Mouse (Mus musculus) Patski (cell line): ENCODE data around the gene Nuak2. TPM values are rescaled to one million over a fixed set of nuclear protein-coding genes. Genes with fewer than 3 reads are reported as not detected.
A peak's percentile ranks its signal among the peaks of the same experiment; 100 is the strongest.

Source experiments
- ATAC-seq: fragments of 100-300 bp; one replicate; pipeline ENCODE4 v1.8.0; 2021
- CTCF ChIA-PET: fragments of 350-600 bp; sonication (Branson Sonifier 250); formaldehyde crosslinking; loops from one replicate; lab custom pipeline; 2022; ENCODE audit warnings: inconsistent platforms; lab: Charles Lee
- POLR2A ChIA-PET: fragments of 350-600 bp; sonication (Branson Sonifier 250); formaldehyde crosslinking; loops from one replicate; lab custom pipeline; 2022; ENCODE audit warnings: antibody characterized with exemption, inconsistent platforms; lab: Charles Lee
- DNase-seq: peaks from one replicate; pipeline ENCODE4 v3.0.0-alpha.2; 2011; ENCODE audit warnings: low read depth, low spot score
- H3K27me3 ChIP-seq: fragments of 371-371 bp; one replicate; pipeline ENCODE4 v1.5.1; 2021
- CTCF ChIP-seq: fragments of 100-300 bp; IDR thresholded peaks from one replicate; pipeline ENCODE4 v1.5.1; 2021
- in situ Hi-C: fragments of 300-500 bp; cut with MboI; formaldehyde crosslinking; loops from 3 replicates; pipeline ENCODE4 v1.11.1; 2018; ENCODE audit warnings: low pct_unique_long_range_greater_than_20kb, mixed read lengths
- polyA plus RNA-seq: library from polyadenylated mRNA; unstranded; gene quantifications from one replicate; pipeline ENCODE4 v1.2.3, GENCODE M21; 2021

The Nuak2 gene
- polyA plus RNA-seq, 1 experiment from 2014 or later: 110 TPM

- CTCF ChIA-PET: interaction anchor here (1.5 to 3.2 kb wide), 2 partner anchors 16 to 60 kb away, joined by 3 to 12 read pairs; no protein-coding TSS in a partner anchor
- DNase-seq (no peak), ATAC-seq (no peak)
- POLR2A ChIA-PET: interaction anchor here (1.4 kb wide), 1 partner anchor 11 kb away, joined by 5 read pairs; no protein-coding TSS in a partner anchor
- no peak for TF ChIP-seq CTCF
- no peaks in the 10 kb centered on the region for H3K27me3 ChIP-seq
- in situ Hi-C loops: loop anchor here (25.0 kb wide), 1 partner anchor 558 kb away; the partner anchor contains the start of gene Slc26a9
Measured at GRCm38 (mm10) chr1:132295506-132295905, 20.4 kb upstream of the Nuak2 start.

DNA sequence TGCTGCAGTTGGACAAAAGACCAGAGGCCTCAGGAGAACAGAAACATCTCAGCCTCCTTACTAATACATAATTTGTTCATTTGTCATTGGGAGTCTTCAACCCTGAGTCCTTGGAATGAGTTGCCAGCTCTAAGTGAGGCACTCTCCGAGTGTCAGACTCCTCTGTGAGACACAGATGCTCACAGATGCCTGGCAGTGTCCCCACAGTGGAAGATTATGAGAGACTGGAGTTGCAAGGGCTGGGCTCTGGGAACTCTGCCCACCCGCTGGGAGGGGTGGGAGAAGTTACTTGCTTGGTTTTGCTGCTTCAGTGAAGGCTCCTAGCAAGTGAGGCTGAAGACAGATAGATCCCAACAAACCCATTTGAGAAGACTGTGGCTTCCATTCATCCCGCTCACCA lies 19.9 kb upstream of the Nuak2 start:
- TF ChIP-seq CTCF: no peak
- DNase-seq: no peak
- no peaks in the 10 kb centered on the region for H3K27me3 ChIP-seq
- in situ Hi-C loops: loop anchor here (25.0 kb wide), 1 partner anchor 559 kb away; the partner anchor contains the start of gene Slc26a9
- no peak for ATAC-seq
- POLR2A ChIA-PET: interaction anchor here (0.9 to 1.4 kb wide), 2 partner anchors 10 to 158 kb away, joined by 3 to 5 read pairs; no protein-coding TSS in a partner anchor
- CTCF ChIA-PET: interaction anchor here (3.2 kb wide), 1 partner anchor 59 kb away, joined by 12 read pairs; no protein-coding TSS in a partner anchor

DNA sequence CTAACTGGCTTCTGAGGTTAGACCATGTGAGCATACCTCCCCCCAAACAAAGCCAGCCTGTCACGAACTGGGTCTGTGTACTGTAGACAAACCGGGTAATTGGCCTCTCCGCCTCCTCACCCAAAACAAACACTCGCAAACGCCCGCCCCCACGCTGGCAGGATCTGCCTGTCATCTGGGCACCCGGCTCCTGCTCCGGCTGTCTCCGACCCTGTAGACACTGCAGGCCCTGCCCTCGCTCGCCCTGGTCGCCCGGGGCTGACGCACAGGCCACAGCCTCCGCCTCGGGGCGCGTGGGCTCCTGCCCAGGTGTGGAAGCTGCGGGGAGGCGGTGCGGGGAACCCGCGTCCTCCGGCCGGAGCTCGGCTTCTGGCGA lies 17.5 kb upstream of the Nuak2 start, which contains the start of gene Klhdc8a:
TSS of gene Klhdc8a (plus strand) at position 202 of the 376 bp plus-strand sequence.
- in situ Hi-C loops: loop anchor here (25.0 kb wide), 1 partner anchor 561 kb away; the partner anchor contains the start of gene Slc26a9
- ChIA-PET CTCF (interaction anchor here (0.7 to 3.2 kb wide), 4 partner anchors 14 to 141 kb away, joined by 3 to 13 read pairs (median 10); no protein-coding TSS in a partner anchor), POLR2A (interaction anchor here (0.8 to 5.8 kb wide), 8 partner anchors 8 to 56 kb away, joined by 3 to 23 read pairs (median 4); no protein-coding TSS in a partner anchor)
- TF ChIP-seq CTCF: no peak
- peak; percentile 51 for ATAC-seq
- no peaks in the 10 kb centered on the region for H3K27me3 ChIP-seq
- DNase-seq: no peak

- POLR2A ChIA-PET: interaction anchor here (0.8 to 5.8 kb wide), 6 partner anchors 11 to 56 kb away, joined by 3 to 23 read pairs (median 4); no protein-coding TSS in a partner anchor
- CTCF ChIA-PET: interaction anchor here (0.7 to 2.8 kb wide), 4 partner anchors 9 to 142 kb away, joined by 3 to 13 read pairs (median 6); no protein-coding TSS in a partner anchor
- H3K27me3 ChIP-seq: no peaks in the 10 kb centered on the region
- no peak for TF ChIP-seq CTCF
- DNase-seq (no peak), ATAC-seq (peak; percentile 71)
- in situ Hi-C loops: loop anchor here (25.0 kb wide), 1 partner anchor 562 kb away; the partner anchor contains the start of gene Slc26a9
Measured at GRCm38 (mm10) chr1:132298801-132299464, 17.0 kb upstream of the Nuak2 start.

DNA sequence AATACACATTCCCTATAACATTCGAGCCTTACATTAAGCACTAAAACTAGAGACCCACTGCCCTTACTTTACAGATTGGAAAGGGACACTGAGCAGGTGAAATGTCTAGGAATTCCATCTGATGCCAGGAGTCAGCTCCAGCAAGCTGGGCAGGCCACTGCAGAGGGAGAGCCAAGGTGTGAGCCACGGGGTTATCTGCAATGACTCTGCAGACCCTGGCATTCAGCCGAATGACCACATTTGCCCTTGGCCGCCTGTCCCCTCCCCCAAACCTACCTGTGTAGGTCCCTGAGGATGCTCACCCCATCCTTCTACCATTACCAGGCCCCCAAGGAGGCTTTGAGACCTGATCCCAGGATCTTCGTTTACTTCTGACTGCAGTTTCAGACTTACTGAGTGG lies 16.2 kb upstream of the Nuak2 start:
- in situ Hi-C loops: loop anchor here (25.0 kb wide), 1 partner anchor 562 kb away; the partner anchor contains the start of gene Slc26a9
- CTCF ChIA-PET: interaction anchor here (1.3 to 2.7 kb wide), 6 partner anchors 8 to 142 kb away, joined by 4 to 13 read pairs (median 8); no protein-coding TSS in a partner anchor
- ATAC-seq (no peak), DNase-seq (no peak)
- POLR2A ChIA-PET: interaction anchor here (1.2 to 5.8 kb wide), 6 partner anchors 8 to 55 kb away, joined by 3 to 23 read pairs (median 7); partner anchors contain the start of gene Nuak2
- no peak for TF ChIP-seq CTCF
- H3K27me3 ChIP-seq: no peaks in the 10 kb centered on the region

- H3K27me3 ChIP-seq: no peaks in the 10 kb centered on the region
- ATAC-seq: no peak
- CTCF ChIA-PET: interaction anchor here (1.9 to 2.2 kb wide), 3 partner anchors 9 to 143 kb away, joined by 4 to 11 read pairs (median 10); no protein-coding TSS in a partner anchor
Measured at GRCm38 (mm10) chr1:132301242-132301641, 14.7 kb upstream of the Nuak2 start.

DNA sequence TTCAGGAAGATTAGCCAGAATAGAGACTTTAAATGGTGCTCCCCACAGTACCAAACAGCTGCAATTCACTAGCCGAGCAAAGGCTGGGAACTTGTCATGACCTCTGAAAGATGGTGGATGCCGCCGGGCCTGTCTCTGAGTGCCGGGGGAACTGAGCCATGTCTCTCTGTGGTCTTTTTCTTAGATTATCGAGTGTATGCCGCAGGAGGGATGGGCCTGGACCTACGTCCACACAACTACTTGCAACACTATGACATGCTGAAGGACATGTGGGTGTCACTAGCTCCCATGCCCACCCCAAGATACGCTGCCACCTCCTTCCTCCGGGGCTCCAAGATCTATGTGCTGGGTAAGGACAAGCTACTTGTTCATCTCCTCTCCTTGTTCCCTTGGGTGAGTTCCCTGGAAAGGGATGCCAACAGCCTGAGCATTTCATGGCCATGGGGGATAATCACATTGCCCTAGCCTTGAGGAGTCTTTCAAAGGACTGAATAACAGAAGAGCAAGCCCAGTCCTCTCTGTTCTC lies 13.5 kb upstream of the Nuak2 start:
- ChIA-PET POLR2A (interaction anchor here (0.7 to 5.8 kb wide), 4 partner anchors 10 to 107 kb away, joined by 4 to 23 read pairs (median 4); no protein-coding TSS in a partner anchor), CTCF (no interaction called here)
- TF ChIP-seq CTCF: no peak
- no peak for ATAC-seq
- DNase-seq: no peak
- in situ Hi-C loops: no loop called here
- H3K27me3 ChIP-seq: no peaks in the 10 kb centered on the region

More at GRCm38 (mm10) chr1:132301242-132301641, 14.7 kb upstream of the Nuak2 start:
- no peak for DNase-seq
- POLR2A ChIA-PET: interaction anchor here (1.2 to 5.8 kb wide), 6 partner anchors 10 to 54 kb away, joined by 3 to 23 read pairs (median 7); partner anchors contain the start of gene Nuak2
- in situ Hi-C loops: no loop called here
- TF ChIP-seq CTCF: no peak

DNA sequence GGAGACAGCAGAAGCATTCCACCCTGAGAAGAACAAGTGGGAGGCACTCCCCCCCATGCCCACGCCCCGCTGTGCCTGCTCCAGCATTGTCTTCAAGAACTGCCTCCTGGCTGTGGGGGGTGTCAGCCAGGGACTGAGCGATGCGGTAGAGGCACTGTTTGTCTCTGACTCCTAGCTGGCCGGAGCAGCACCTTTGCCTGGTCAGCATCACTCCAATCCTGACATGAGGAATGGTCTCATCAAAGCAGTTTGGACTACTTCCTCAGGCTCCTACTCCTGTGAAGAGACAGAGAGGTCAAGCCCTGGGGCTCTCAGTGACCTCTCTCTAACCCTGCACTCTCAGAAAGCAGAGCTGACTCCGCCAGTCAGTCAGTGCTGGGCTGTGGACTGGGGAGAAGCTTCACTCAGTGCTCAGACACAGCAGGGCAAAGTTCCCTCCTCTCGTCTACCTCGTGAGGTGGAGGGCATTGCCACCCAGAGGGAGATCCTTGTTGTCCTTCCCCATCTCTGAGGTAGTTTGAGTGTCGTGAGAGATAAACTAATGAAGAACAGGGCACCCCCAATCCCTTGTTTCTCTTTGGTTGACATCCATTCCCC lies 11.2 kb upstream of the Nuak2 start:
- POLR2A ChIA-PET: interaction anchor here (3.0 to 3.6 kb wide), 2 partner anchors 13 to 51 kb away, joined by 7 to 14 read pairs; no protein-coding TSS in a partner anchor
- H3K27me3 ChIP-seq: no peaks in the 10 kb centered on the region
- TF ChIP-seq CTCF: no peak
- ATAC-seq (no peak), DNase-seq (no peak)
- CTCF ChIA-PET: interaction anchor here (1.2 to 4.3 kb wide), 4 partner anchors 13 to 148 kb away, joined by 5 to 26 read pairs (median 18); no protein-coding TSS in a partner anchor
- in situ Hi-C loops: loop anchor here (5.0 kb wide), 2 partner anchors 67 to 147 kb away; no protein-coding TSS in a partner anchor

- in situ Hi-C loops: loop anchor here (5.0 kb wide), 2 partner anchors 69 to 149 kb away; no protein-coding TSS in a partner anchor
- CTCF ChIA-PET: interaction anchor here (0.7 to 4.3 kb wide), 7 partner anchors 14 to 149 kb away, joined by 4 to 26 read pairs (median 7); no protein-coding TSS in a partner anchor
- no peaks in the 10 kb centered on the region for H3K27me3 ChIP-seq
- ATAC-seq (no peak), DNase-seq (no peak)
- no peak for TF ChIP-seq CTCF
- POLR2A ChIA-PET: interaction anchor here (0.8 to 3.6 kb wide), 7 partner anchors 8 to 154 kb away, joined by 4 to 14 read pairs (median 5); no protein-coding TSS in a partner anchor
Measured at GRCm38 (mm10) chr1:132306160-132306559, 9.8 kb upstream of the Nuak2 start.
